Mouse (Mus musculus) activated CD4-positive, CD25-positive, alpha-beta regulatory T cell (primary cell): ENCODE measurements around the gene Foxj3. TPM values are rescaled to one million over a fixed set of nuclear protein-coding genes. Genes with fewer than 3 reads are reported as not detected.

Source experiments
- polyA plus RNA-seq, 2 experiments: library from polyadenylated mRNA; unstranded; fragments of 100-300 nt; shearing (Covaris generic); gene quantifications; one replicate each; pipeline ENCODE4 v1.2.1; 2017

Gene Foxj3
- 10 to 100 TPM; 34.8 to 39.7 TPM for polyA plus RNA-seq

DNA sequence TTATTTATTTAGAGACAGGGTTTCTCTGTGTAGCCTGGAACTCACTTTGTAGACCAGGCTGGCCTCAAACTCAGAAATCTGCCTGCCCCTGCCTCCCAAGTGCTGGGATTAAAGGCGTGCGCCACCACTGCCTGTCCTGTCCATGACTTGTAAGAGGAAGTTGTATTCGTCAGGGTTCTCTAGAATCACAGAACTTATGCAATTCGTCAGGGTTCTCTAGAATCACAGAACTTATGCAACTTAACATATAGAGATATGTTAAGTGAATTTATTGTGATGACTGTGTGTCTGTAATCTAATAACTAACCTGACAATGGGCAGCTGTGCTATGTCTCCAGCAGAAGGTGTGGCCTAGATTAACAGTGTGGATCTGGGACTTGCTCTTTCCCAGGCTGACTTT lies at the start of gene Foxj3:
TSS of gene Foxj3 (plus strand) at position 390 of the 400 bp plus-strand sequence.

DNA sequence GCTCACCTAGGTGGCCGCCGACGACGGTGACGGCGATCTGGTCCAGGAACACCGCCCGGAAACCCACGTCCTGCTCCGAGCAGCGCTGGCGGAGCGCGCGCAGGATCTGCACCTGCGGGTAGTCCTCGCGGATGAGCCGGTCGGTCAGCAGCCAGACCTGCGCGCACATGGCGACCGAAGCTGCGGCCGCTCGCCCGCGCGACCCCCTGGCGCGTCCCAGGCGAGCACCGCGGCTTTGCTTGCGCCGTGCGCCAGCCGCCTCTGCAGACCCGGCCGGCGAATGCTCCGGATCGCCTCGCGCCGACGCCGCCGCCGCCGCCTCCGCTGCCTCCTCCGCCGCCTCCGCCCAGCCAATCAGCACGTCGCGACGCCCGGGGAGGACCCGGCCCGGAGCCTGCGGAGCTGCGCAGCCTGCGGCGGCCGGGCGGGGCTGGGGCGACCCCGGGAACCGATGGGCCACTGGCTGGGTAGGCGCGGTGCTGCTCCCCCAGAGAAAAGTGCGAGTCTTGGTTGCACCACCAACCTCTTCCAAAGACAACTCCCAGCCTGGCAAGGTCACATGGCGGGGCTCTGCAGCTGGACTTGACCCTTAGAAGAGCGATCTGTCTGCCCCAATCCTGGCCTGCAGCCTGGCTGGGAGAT lies 44.4 kb upstream of the Foxj3 start, which contains the start of gene Rimkla:
TSS of gene Rimkla (minus strand) at position 338 of the 642 bp plus-strand sequence.

DNA sequence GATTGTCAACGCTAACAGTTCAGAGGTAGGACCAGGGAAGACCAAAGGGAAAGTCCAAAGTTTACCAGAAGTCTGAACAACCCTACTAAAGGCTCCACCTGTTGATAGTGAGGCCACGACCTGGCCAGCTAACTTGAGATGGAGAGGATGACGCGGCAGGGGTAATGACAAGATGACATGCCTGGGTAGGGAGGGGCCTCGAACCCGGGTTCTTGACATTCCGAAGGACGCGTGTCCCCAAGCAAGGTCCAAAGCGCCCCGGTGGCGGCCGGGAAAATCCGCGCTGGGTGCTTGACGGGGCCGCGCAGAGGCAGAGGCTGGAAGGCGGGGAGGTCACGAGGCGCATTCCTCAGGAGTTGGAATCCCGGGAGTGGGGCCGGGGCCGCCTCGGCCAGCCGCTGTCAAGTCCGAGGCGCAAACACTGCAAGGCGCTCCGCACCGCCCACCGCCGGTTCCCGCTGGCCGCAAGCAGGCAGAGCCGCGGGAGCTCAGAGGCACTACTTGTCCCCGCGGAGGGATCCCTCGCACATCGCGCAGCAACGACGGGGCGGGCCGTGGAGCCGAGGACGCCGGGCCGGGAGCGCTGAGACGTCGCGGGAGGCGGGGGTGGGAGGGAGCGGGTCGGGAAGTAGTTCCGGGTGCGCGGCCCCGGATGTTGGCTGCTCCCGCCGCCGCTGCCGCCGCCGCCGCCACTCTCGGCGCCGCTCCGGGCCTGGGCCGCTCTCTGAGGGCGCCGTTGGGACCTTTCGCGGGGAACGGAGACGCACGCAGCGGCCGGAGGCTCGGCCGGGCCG lies 2.4 kb downstream of the Foxj3 start, which contains the start of gene Frg2f1:
TSS of gene Frg2f1 (minus strand) at position 499 of the 794 bp plus-strand sequence.

DNA sequence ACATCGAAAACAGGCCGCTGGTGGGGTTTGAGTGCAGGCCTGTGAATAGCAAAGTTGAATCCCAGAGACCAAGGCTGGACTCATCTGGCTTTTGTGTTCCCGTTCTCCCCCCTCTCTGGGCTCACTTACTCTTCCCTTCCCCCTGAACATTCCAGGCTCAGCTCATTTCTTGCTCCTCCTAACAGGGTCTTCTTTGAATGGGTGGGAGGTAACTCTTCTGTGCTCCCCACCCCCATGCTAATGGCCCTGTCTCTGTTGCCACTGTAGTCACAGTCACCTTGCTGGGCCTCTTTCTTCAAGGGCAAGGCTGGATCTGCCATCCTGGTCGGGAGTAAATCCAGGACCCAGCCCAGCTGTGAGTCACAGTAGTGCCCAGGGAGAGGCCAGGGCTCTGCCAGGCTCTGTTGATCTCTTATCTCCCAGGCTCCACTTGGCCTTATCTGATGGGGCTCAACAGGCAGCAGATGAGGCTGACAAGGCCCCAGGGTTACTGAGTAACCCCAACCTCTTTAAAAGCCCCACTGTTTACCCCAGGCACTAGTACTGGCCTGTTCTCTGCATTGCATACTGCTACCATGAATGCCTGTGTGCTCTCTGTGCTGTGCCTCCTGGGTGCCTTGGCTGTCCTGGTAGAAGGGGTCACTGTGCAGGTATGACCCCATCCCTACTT lies 100.5 kb downstream of the Foxj3 start, which contains the start of gene Guca2a:
TSS of gene Guca2a (plus strand) at position 529 of the 670 bp plus-strand sequence.

DNA sequence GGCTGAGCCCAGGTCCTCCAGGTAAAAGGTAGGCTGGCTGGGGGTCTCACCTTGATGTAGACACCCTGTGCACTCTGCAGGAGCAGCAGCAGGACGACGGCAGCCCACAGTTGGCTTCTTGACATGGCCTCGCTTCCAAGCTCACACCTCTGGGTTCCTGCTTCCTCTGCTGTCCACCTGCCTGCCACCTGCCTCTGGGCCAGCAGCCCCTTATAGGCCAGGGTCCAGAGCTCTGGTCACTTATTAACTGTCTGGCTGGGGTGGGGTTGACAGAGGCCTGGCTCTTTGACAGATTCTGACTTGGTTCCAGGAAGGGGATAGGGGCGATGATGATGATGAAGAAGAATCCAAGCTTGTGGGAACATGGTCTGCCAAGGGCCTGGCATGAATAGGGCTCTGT lies 121.9 kb downstream of the Foxj3 start, which contains the start of gene Guca2b:
TSS of gene Guca2b (minus strand) at position 224 of the 400 bp plus-strand sequence.

Other genes starting within 250 kb of the Foxj3 start
- gene Ybx1, start 242.4 kb upstream of the Foxj3 start, polyA plus RNA-seq = 100 to 1,000 TPM; 448 to 464 TPM
- 10 to 100 TPM; 40.2 to 56.6 TPM for gene Ppih, start 216.5 kb upstream of the Foxj3 start, polyA plus RNA-seq
- 10 to 100 TPM in 1 of 2 experiments, 1 to 10 TPM in 1; 4.9 to 10.8 TPM for gene Ccdc30, start 121.5 kb upstream of the Foxj3 start, polyA plus RNA-seq
- gene Ppcs, start 114.6 kb upstream of the Foxj3 start, polyA plus RNA-seq = 10 to 100 TPM; 61.9 to 64.7 TPM
- under 1 TPM in 1 of 2 experiments, not detected in 1; 0.47 TPM for gene Zmynd12, start 114.2 kb upstream of the Foxj3 start, polyA plus RNA-seq
- 1 to 10 TPM in 1 of 2 experiments, not detected in 1; 1.6 TPM for gene Rimkla, start 44.4 kb upstream of the Foxj3 start, polyA plus RNA-seq
- gene Frg2f1, start 2.5 kb downstream of the Foxj3 start, polyA plus RNA-seq = 1 to 10 TPM; 2.5 to 3.4 TPM
- gene Guca2a, start 100.7 kb downstream of the Foxj3 start, polyA plus RNA-seq = under 1 TPM in 1 of 2 experiments, not detected in 1; 0.31 TPM
- gene Guca2b, start 122.0 kb downstream of the Foxj3 start, polyA plus RNA-seq = not detected
- 10 to 100 TPM; 29.5 to 42.9 TPM for gene Hivep3, start 196.8 kb downstream of the Foxj3 start, polyA plus RNA-seq